Mouse (Mus musculus): ENCODE data around the gene Hrh1. TPM values are rescaled to one million over a fixed set of nuclear protein-coding genes. Genes with fewer than 3 reads are reported as not detected.

Gene Hrh1
- polyA plus RNA-seq, 1 experiment from 2014 or later = 0.80 TPM

GRCm38 (mm10) chr6:114434524-114434923, 36.8 kb downstream of the Hrh1 start:
- Histone ChIP-seq H3K27ac (replicated peaks; ENCODE audit: low read depth, low read length) (no peak overlapping the region), H3K27me3 (ENCODE audit: control insufficient read depth, insufficient read depth, low read length) (no peaks in the 10 kb centered on the region), H3K4me3 (replicated peaks; ENCODE audit: low read depth, low read length) (no peak overlapping the region), H3K36me3 (ENCODE audit: control insufficient read depth, insufficient read depth, low read length) (no peaks in the 10 kb centered on the region), H3K4me1 (ENCODE audit: control insufficient read depth, insufficient read depth, low read length) (0 out of 2 replicates have a peak, but pooled peaks cover 3% of the 10 kb centered on the region), H3K9me3 (ENCODE audit: control insufficient read depth, low read length) (peaks cover 3% of the 10 kb centered on the region; the same call in 1 of the 2 replicates), H3K4me2 (ENCODE audit: low read length) (no peak overlapping the region), H3K9ac (replicated peaks; ENCODE audit: low read length) (no peak overlapping the region)
- WGBS = 82% methylated on average over 5 of the region's 5 CpGs
- DNase-seq (no peak), ATAC-seq (ENCODE audit: low FRiP score, low TSS enrichment) (no peak)

DNA sequence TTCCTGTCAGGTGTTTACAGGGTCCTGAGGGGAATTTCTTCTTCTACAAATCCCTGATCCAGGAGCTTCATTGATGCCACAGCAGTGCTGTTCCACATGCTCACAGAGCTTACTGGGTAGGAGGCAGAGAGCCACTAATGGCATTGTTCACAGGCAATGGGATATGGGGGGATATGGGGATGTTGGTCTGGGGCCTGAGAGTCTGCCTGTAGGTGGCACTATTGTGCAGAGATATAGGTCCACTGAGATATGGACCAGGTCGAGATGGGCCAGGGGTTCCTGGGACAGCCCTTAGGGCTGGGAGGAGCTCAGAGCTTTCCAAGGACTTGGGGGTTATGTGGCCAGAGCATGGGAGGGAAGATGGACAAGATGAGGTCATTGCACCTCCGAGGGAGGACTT, 42.6 kb downstream of the Hrh1 start:
- Histone ChIP-seq H3K27me3 (ENCODE audit: control insufficient read depth, insufficient read depth, low read length) (no peaks in the 10 kb centered on the region), H3K4me1 (ENCODE audit: control insufficient read depth, insufficient read depth, low read length) (no peaks in the 10 kb centered on the region; the same call in 1 of the 2 replicates), H3K36me3 (ENCODE audit: control insufficient read depth, insufficient read depth, low read length) (no peaks in the 10 kb centered on the region), H3K27ac (replicated peaks; ENCODE audit: low read depth, low read length) (no peak overlapping the region), H3K4me3 (replicated peaks; ENCODE audit: low read depth, low read length) (no peak overlapping the region), H3K4me2 (ENCODE audit: low read length) (no peak overlapping the region), H3K9me3 (ENCODE audit: control insufficient read depth, low read length) (peaks cover 7% of the 10 kb centered on the region; the same call in 1 of the 2 replicates), H3K9ac (replicated peaks; ENCODE audit: low read length) (no peak overlapping the region)
- 65% methylated on average over 2 of the region's 2 CpGs for WGBS
- ATAC-seq (ENCODE audit: low FRiP score, low TSS enrichment) = no peak
- no peak for DNase-seq

GRCm38 (mm10) chr6:114440788-114441453, 43.2 kb downstream of the Hrh1 start:
- H3K27me3 ChIP-seq (ENCODE audit: control insufficient read depth, insufficient read depth, low read length) = no peaks in the 10 kb centered on the region
- WGBS = 48% methylated on average over 10 of the region's 10 CpGs
- no peak for ATAC-seq (ENCODE audit: low FRiP score, low TSS enrichment)
- H3K36me3 ChIP-seq (ENCODE audit: control insufficient read depth, insufficient read depth, low read length) = no peaks in the 10 kb centered on the region
- H3K27ac ChIP-seq (replicated peaks; ENCODE audit: low read depth, low read length) = 0 out of 2 replicates have a peak overlapping the region, but pooled peaks have one; percentile 9
- H3K9ac ChIP-seq (replicated peaks; ENCODE audit: low read length) = no peak overlapping the region
- no peaks in the 10 kb centered on the region; the same call in 1 of the 2 replicates for H3K4me1 ChIP-seq (ENCODE audit: control insufficient read depth, insufficient read depth, low read length)
- H3K4me3 ChIP-seq (replicated peaks; ENCODE audit: low read depth, low read length) = no peak overlapping the region
- peaks cover 7% of the 10 kb centered on the region; the same call in 1 of the 2 replicates for H3K9me3 ChIP-seq (ENCODE audit: control insufficient read depth, low read length)
- H3K4me2 ChIP-seq (ENCODE audit: low read length) = no peak overlapping the region
- no peak for DNase-seq

GRCm38 (mm10) chr6:114444247-114444844, 46.6 kb downstream of the Hrh1 start:
- Histone ChIP-seq H3K9ac (replicated peaks; ENCODE audit: low read length) (no peak overlapping the region), H3K27ac (replicated peaks; ENCODE audit: low read depth, low read length) (peak overlapping the region; percentile 17; the same call in 1 of the 2 replicates), H3K9me3 (ENCODE audit: control insufficient read depth, low read length) (peaks cover 5% of the 10 kb centered on the region; the same call in 1 of the 2 replicates), H3K36me3 (ENCODE audit: control insufficient read depth, insufficient read depth, low read length) (no peaks in the 10 kb centered on the region), H3K4me3 (replicated peaks; ENCODE audit: low read depth, low read length) (no peak overlapping the region), H3K4me2 (ENCODE audit: low read length) (no peak overlapping the region), H3K27me3 (ENCODE audit: control insufficient read depth, insufficient read depth, low read length) (no peaks in the 10 kb centered on the region), H3K4me1 (ENCODE audit: control insufficient read depth, insufficient read depth, low read length) (no peaks in the 10 kb centered on the region; the same call in 1 of the 2 replicates)
- DNase-seq = peak; percentile 32
- no peak for ATAC-seq (ENCODE audit: low FRiP score, low TSS enrichment)
- 26% methylated on average over 1 of the region's 1 CpGs for WGBS

DNA sequence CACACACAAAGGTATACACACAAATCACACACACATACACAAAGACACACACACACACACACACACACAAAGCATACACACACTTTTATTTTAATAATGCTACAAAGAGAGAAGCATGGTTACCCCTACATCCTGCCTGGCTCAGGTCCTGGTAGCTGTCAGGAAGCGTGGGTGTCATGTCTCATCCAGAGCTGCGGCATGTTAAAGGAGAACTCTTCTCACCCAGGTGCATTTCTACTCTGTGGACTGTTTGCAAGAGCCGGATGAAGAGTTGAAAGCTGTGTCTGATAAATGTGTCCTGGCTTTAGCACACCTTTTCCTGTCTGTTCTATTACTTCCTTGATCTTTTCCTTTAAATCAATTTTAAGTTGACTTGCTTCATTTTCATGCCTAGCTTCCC, 47.2 kb downstream of the Hrh1 start:
- no peak for ATAC-seq (ENCODE audit: low FRiP score, low TSS enrichment)
- H3K9ac ChIP-seq (replicated peaks; ENCODE audit: low read length) = no peak overlapping the region
- no peak for DNase-seq
- H3K27me3 ChIP-seq (ENCODE audit: control insufficient read depth, insufficient read depth, low read length) = no peaks in the 10 kb centered on the region
- H3K4me3 ChIP-seq (replicated peaks; ENCODE audit: low read depth, low read length) = no peak overlapping the region
- H3K36me3 ChIP-seq (ENCODE audit: control insufficient read depth, insufficient read depth, low read length) = no peaks in the 10 kb centered on the region
- no peaks in the 10 kb centered on the region for H3K9me3 ChIP-seq (ENCODE audit: control insufficient read depth, low read length)
- no peaks in the 10 kb centered on the region; the same call in 1 of the 2 replicates for H3K4me1 ChIP-seq (ENCODE audit: control insufficient read depth, insufficient read depth, low read length)
- no peak overlapping the region for H3K27ac ChIP-seq (replicated peaks; ENCODE audit: low read depth, low read length)
- WGBS = 84% methylated on average over 3 of the region's 3 CpGs
- no peak overlapping the region for H3K4me2 ChIP-seq (ENCODE audit: low read length)

DNA sequence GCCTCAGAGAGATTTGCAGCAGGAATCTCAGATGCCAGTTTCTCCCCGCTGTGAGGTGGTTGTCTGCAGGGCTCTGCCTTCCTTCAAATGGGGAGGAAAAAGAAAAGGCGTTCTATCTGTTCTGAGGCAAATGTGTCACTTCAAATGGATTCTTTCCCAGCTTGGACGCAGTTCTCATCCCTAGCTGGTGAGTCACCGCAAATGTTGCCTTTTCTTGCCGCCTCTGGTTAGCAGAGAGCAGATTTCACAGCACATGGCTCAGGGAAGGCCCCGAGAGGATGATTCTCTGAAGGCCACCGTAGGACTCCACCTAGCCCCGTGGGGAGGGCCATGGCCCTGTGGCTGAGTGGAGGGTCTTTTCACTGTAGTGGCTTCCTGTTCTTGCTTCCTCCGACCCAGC, 51.2 kb downstream of the Hrh1 start:
- no peaks in the 10 kb centered on the region for H3K36me3 ChIP-seq (ENCODE audit: control insufficient read depth, insufficient read depth, low read length)
- no peak for ATAC-seq (ENCODE audit: low FRiP score, low TSS enrichment)
- H3K4me1 ChIP-seq (ENCODE audit: control insufficient read depth, insufficient read depth, low read length) = no peaks in the 10 kb centered on the region; the same call in 1 of the 2 replicates
- H3K27ac ChIP-seq (replicated peaks; ENCODE audit: low read depth, low read length) = no peak overlapping the region
- no peak overlapping the region for H3K9ac ChIP-seq (replicated peaks; ENCODE audit: low read length)
- H3K27me3 ChIP-seq (ENCODE audit: control insufficient read depth, insufficient read depth, low read length) = no peaks in the 10 kb centered on the region
- no peak for DNase-seq
- WGBS = 77% methylated on average over 9 of the region's 9 CpGs
- H3K4me2 ChIP-seq (ENCODE audit: low read length) = no peak overlapping the region
- H3K9me3 ChIP-seq (ENCODE audit: control insufficient read depth, low read length) = no peaks in the 10 kb centered on the region
- H3K4me3 ChIP-seq (replicated peaks; ENCODE audit: low read depth, low read length) = no peak overlapping the region

DNA sequence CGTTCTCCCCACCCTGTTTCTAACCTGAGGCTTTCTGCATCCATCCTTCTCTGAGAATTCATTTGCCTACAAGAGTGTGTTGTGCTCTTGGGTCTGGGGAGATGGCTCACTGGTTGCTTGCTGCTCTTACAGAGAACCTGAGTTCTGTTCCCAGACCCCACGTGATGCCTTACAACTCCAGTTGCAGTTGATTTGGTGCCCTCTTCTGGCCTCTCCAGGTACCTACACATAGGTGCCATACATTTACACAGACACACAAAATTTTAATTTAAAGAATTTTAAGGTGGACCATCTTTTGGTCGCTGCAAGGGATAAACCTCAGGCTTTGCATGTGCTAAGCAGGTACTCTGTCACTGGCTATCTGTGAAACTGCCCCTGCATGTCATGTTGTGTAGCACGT, 57.5 kb downstream of the Hrh1 start:
- H3K9me3 ChIP-seq (ENCODE audit: control insufficient read depth, low read length) = no peaks in the 10 kb centered on the region
- no peak overlapping the region for H3K4me2 ChIP-seq (ENCODE audit: low read length)
- H3K9ac ChIP-seq (replicated peaks; ENCODE audit: low read length) = no peak overlapping the region
- H3K27ac ChIP-seq (replicated peaks; ENCODE audit: low read depth, low read length) = no peak overlapping the region
- H3K36me3 ChIP-seq (ENCODE audit: control insufficient read depth, insufficient read depth, low read length) = no peaks in the 10 kb centered on the region
- ATAC-seq (ENCODE audit: low FRiP score, low TSS enrichment) (no peak), DNase-seq (no peak)
- WGBS = 89% methylated on average over 4 of the region's 4 CpGs
- no peak overlapping the region for H3K4me3 ChIP-seq (replicated peaks; ENCODE audit: low read depth, low read length)
- H3K4me1 ChIP-seq (ENCODE audit: control insufficient read depth, insufficient read depth, low read length) = no peaks in the 10 kb centered on the region
- no peaks in the 10 kb centered on the region for H3K27me3 ChIP-seq (ENCODE audit: control insufficient read depth, insufficient read depth, low read length)

DNA sequence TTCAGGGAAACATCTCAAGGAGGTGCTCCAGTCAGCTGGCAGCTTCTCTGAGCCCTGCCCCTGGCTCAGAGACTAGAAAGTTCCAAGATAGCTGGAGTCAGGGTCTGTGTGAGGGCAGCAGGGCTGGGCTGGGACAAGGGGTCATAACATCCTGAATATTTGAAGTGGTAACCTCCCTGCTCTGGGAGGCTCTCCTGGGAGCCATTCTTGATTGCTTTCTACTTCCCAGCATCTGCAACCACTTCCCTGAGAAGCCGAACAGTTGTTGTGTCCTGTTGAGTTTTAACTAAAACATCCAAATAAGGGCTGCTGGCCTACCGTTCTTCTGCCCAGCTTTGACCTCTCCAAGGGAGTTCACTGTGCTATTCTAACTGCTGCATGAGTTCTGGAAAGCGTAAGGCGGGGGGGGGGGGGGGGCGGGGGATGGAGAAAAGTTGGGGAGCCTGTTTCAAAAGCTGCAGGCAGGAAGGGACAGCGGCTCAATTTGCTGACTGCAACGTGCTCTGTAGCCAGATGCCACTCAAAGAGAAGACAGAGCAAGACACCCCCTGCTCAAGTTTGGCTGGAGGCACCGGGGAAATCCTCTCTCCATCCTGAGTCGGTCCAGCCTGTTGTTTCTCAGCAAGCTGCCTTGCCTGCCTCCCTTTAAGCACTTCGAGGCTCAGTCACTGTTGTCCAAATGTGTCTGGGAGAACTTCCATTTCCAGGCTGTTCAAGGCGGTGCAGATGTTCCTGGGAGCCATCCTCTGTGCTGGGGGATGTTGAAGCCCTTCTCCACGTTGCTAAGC, 58.7 kb downstream of the Hrh1 start:
- H3K4me3 ChIP-seq (replicated peaks; ENCODE audit: low read depth, low read length) = no peak overlapping the region
- no peak overlapping the region for H3K4me2 ChIP-seq (ENCODE audit: low read length)
- no peaks in the 10 kb centered on the region for H3K9me3 ChIP-seq (ENCODE audit: control insufficient read depth, low read length)
- no peaks in the 10 kb centered on the region for H3K27me3 ChIP-seq (ENCODE audit: control insufficient read depth, insufficient read depth, low read length)
- DNase-seq = no peak
- WGBS = 64% methylated on average over 12 of the region's 12 CpGs
- H3K4me1 ChIP-seq (ENCODE audit: control insufficient read depth, insufficient read depth, low read length) = no peaks in the 10 kb centered on the region
- H3K9ac ChIP-seq (replicated peaks; ENCODE audit: low read length) = no peak overlapping the region
- no peak for ATAC-seq (ENCODE audit: low FRiP score, low TSS enrichment)
- no peak overlapping the region for H3K27ac ChIP-seq (replicated peaks; ENCODE audit: low read depth, low read length)
- H3K36me3 ChIP-seq (ENCODE audit: control insufficient read depth, insufficient read depth, low read length) = no peaks in the 10 kb centered on the region
